Mouse (Mus musculus) CH12.LX (cell line): ENCODE results near the gene Sgms1. TPM values are rescaled to one million over a fixed set of nuclear protein-coding genes. Genes with fewer than 3 reads are reported as not detected.

Experiments
- DNase-seq: peaks from one replicate; pipeline ENCODE4 v3.0.0-alpha.2; 2013; ENCODE audit errors: extremely low read depth
- H3K27ac ChIP-seq: 2 replicates; pipeline ENCODE4 v1.5.1; 2012; ENCODE audit warnings: low read depth, mild to moderate bottlenecking, control low read depth, moderate library complexity; ENCODE audit not compliant: insufficient read depth
- H3K27me3 ChIP-seq: replicated peaks from 2 replicates; pipeline ENCODE3; 2012; ENCODE audit warnings: inconsistent platforms
- H3K36me3 ChIP-seq, 2 experiments: replicated peaks in 1 of 2; 2 replicates each; pipeline versions ENCODE3 to v1.6.1; 2012; ENCODE audit warnings: inconsistent platforms in 1 of 2, low read length in 1 of 2, mild to moderate bottlenecking in 1 of 2, mixed read lengths in 1 of 2, moderate library complexity in 1 of 2; ENCODE audit not compliant: control insufficient read depth in 1 of 2, insufficient read depth in 1 of 2
- H3K4me1 ChIP-seq, 2 experiments: 2 replicates each; pipeline ENCODE4 v1.6.1; 2012; ENCODE audit warnings: inconsistent platforms in 1 of 2, moderate library complexity in 1 of 2; ENCODE audit not compliant: insufficient read depth in 2 of 2, control insufficient read depth in 1 of 2
- H3K4me2 ChIP-seq: 2 replicates; pipeline ENCODE4 v1.6.1; 2012; ENCODE audit warnings: low read depth, mild to moderate bottlenecking, control low read depth; ENCODE audit not compliant: poor library complexity, insufficient read depth, severe bottlenecking
- H3K4me3 ChIP-seq, 3 experiments: fragments of 150-350 bp in 1 of 3; sonication (generic) in 1 of 3; replicated peaks in 1 of 3; 2 replicates each; pipeline versions ENCODE3 to v1.5.1; 2011 to 2012; ENCODE audit warnings: low read depth in 2 of 3, low read length in 2 of 3, mild to moderate bottlenecking in 2 of 3, moderate library complexity in 2 of 3, control low read depth in 1 of 3, improper control_type of control experiment in 1 of 3, inconsistent platforms in 1 of 3, mixed read lengths in 1 of 3; ENCODE audit not compliant: poor library complexity in 1 of 3
- H3K79me2 ChIP-seq: replicated peaks from 2 replicates; pipeline ENCODE4 v1.6.1; 2012; ENCODE audit warnings: mild to moderate bottlenecking, moderate library complexity; ENCODE audit not compliant: control insufficient read depth, poor library complexity, insufficient read depth, severe bottlenecking; ENCODE audit errors: extremely low read depth
- H3K9ac ChIP-seq: 2 replicates; pipeline ENCODE4 v1.6.1; 2012; ENCODE audit warnings: low read depth, mild to moderate bottlenecking, control low read depth, moderate library complexity; ENCODE audit not compliant: insufficient read depth
- H3K9me3 ChIP-seq: replicated peaks from 2 replicates; pipeline ENCODE3; 2012; ENCODE audit warnings: low read length, inconsistent platforms, mixed read lengths
- BHLHE40 ChIP-seq: IDR thresholded peaks from 2 replicates; pipeline ENCODE4 v1.6.1; 2011; ENCODE audit warnings: mild to moderate bottlenecking, low read depth, low read length, improper control_type of control experiment
- CHD1 ChIP-seq: IDR thresholded peaks from 2 replicates; pipeline ENCODE4 v1.6.1; 2012; ENCODE audit warnings: low read depth, low read length, improper control_type of control experiment, inconsistent platforms
- CHD2 ChIP-seq: IDR thresholded peaks from 2 replicates; pipeline ENCODE4 v1.6.1; 2011; ENCODE audit warnings: low read length, improper control_type of control experiment
- CTCF ChIP-seq, 2 experiments: IDR thresholded peaks in 1 of 2; conservative IDR thresholded peaks in 1 of 2; 2 replicates each; pipeline ENCODE4 v1.5.1; 2011 to 2012; ENCODE audit warnings: low read depth in 2 of 2, low read length in 2 of 2, improper control_type of control experiment in 1 of 2, inconsistent platforms in 1 of 2, mild to moderate bottlenecking in 1 of 2, moderate library complexity in 1 of 2
- E2F4 ChIP-seq: IDR thresholded peaks from 2 replicates; pipeline ENCODE4 v1.6.1; 2011; ENCODE audit warnings: low read depth, low read length, improper control_type of control experiment; ENCODE audit not compliant: insufficient replicate concordance
- ELF1 ChIP-seq: IDR thresholded peaks from 2 replicates; pipeline ENCODE4 v1.6.1; 2014; ENCODE audit warnings: low read depth, mild to moderate bottlenecking, inconsistent platforms, low read length, improper control_type of control experiment
- EP300 ChIP-seq: IDR thresholded peaks from 2 replicates; pipeline ENCODE4 v1.6.1; 2011; ENCODE audit warnings: low read length, improper control_type of control experiment
- ETS1 ChIP-seq: conservative IDR thresholded peaks from 2 replicates; pipeline ENCODE4 v1.6.1; 2012; ENCODE audit warnings: low read depth, mild to moderate bottlenecking, inconsistent platforms, low read length, improper control_type of control experiment, moderate library complexity
- GABPA ChIP-seq: IDR thresholded peaks from 2 replicates; pipeline ENCODE4 v1.6.1; 2012; ENCODE audit warnings: low read depth, low read length, improper control_type of control experiment, inconsistent platforms; ENCODE audit not compliant: insufficient replicate concordance
- HCFC1 ChIP-seq: IDR thresholded peaks from 2 replicates; pipeline ENCODE4 v1.6.1; 2012; ENCODE audit warnings: low read depth, mild to moderate bottlenecking, inconsistent platforms, low read length, improper control_type of control experiment
- IRF4 ChIP-seq: IDR thresholded peaks from 2 replicates; pipeline ENCODE4 v1.6.1; 2014; ENCODE audit warnings: low read depth, mild to moderate bottlenecking, inconsistent platforms, low read length, improper control_type of control experiment
- JUN ChIP-seq: IDR thresholded peaks from 2 replicates; pipeline ENCODE4 v1.6.1; 2011; ENCODE audit warnings: low read depth, mild to moderate bottlenecking, low read length, improper control_type of control experiment, moderate library complexity; ENCODE audit not compliant: insufficient read depth
- JUND ChIP-seq: conservative IDR thresholded peaks from 2 replicates; pipeline ENCODE4 v1.6.1; 2011; ENCODE audit warnings: low read depth, low read length, improper control_type of control experiment
- KAT2A ChIP-seq: IDR thresholded peaks from 2 replicates; pipeline ENCODE4 v1.6.1; 2012; ENCODE audit warnings: low read length, improper control_type of control experiment, inconsistent platforms; ENCODE audit not compliant: insufficient replicate concordance
- MAFK ChIP-seq: IDR thresholded peaks from 2 replicates; pipeline ENCODE4 v1.6.1; 2011; ENCODE audit warnings: low read length, improper control_type of control experiment; ENCODE audit not compliant: insufficient replicate concordance
- MAX ChIP-seq: IDR thresholded peaks from 2 replicates; pipeline ENCODE4 v1.6.1; 2011; ENCODE audit warnings: low read length, improper control_type of control experiment
- MAZ ChIP-seq: IDR thresholded peaks from 2 replicates; pipeline ENCODE4 v1.6.1; 2012; ENCODE audit warnings: low read depth, mild to moderate bottlenecking, inconsistent platforms, low read length, improper control_type of control experiment, moderate library complexity
- MEF2A ChIP-seq: IDR thresholded peaks from 2 replicates; pipeline ENCODE4 v1.6.1; 2014; ENCODE audit warnings: low read depth, mild to moderate bottlenecking, inconsistent platforms, low read length, improper control_type of control experiment, borderline replicate concordance
- MXI1 ChIP-seq: IDR thresholded peaks from 2 replicates; pipeline ENCODE4 v1.6.1; 2011; ENCODE audit warnings: mild to moderate bottlenecking, low read depth, low read length, improper control_type of control experiment
- MYC ChIP-seq: IDR thresholded peaks from 2 replicates; pipeline ENCODE4 v1.6.1; 2011; ENCODE audit warnings: low read depth, mild to moderate bottlenecking, improper control_type of control experiment, low read length
- NELFE ChIP-seq: IDR thresholded peaks from 2 replicates; pipeline ENCODE4 v1.6.1; 2011; ENCODE audit warnings: low read depth, low read length, improper control_type of control experiment
- NRF1 ChIP-seq: IDR thresholded peaks from 2 replicates; pipeline ENCODE4 v1.6.1; 2014; ENCODE audit warnings: low read depth, mild to moderate bottlenecking, inconsistent platforms, low read length, improper control_type of control experiment, moderate library complexity
- PAX5 ChIP-seq: IDR thresholded peaks from 2 replicates; pipeline ENCODE4 v1.6.1; 2012; ENCODE audit warnings: low read length, inconsistent platforms, mixed read lengths
- POLR2A ChIP-seq: IDR thresholded peaks from 2 replicates; pipeline ENCODE4 v1.6.1; 2011; ENCODE audit warnings: low read depth, mild to moderate bottlenecking, improper control_type of control experiment, low read length
- POLR2AphosphoS2 ChIP-seq: IDR thresholded peaks from 2 replicates; pipeline ENCODE4 v1.6.1; 2011; ENCODE audit warnings: low read depth, low read length, improper control_type of control experiment
- RAD21 ChIP-seq: IDR thresholded peaks from 2 replicates; pipeline ENCODE4 v1.6.1; 2011; ENCODE audit warnings: low read depth, mild to moderate bottlenecking, low read length, improper control_type of control experiment, moderate library complexity
- RCOR1 ChIP-seq: conservative IDR thresholded peaks from 2 replicates; pipeline ENCODE4 v1.6.1; 2012; ENCODE audit warnings: low read depth, mild to moderate bottlenecking, inconsistent platforms, low read length, improper control_type of control experiment
- SIN3A ChIP-seq: IDR thresholded peaks from 2 replicates; pipeline ENCODE4 v1.6.1; 2012; ENCODE audit warnings: low read length, improper control_type of control experiment, inconsistent platforms
- SMC3 ChIP-seq: IDR thresholded peaks from 2 replicates; pipeline ENCODE4 v1.6.1; 2011; ENCODE audit warnings: low read depth, low read length, improper control_type of control experiment
- TBP ChIP-seq: conservative IDR thresholded peaks from 2 replicates; pipeline ENCODE4 v1.6.1; 2011; ENCODE audit warnings: low read depth, low read length, improper control_type of control experiment
- TCF12 ChIP-seq: IDR thresholded peaks from 2 replicates; pipeline ENCODE4 v1.6.1; 2014; ENCODE audit warnings: low read depth, mild to moderate bottlenecking, inconsistent platforms, low read length, improper control_type of control experiment
- UBTF ChIP-seq: IDR thresholded peaks from 2 replicates; pipeline ENCODE4 v1.6.1; 2012; ENCODE audit warnings: low read depth, mild to moderate bottlenecking, inconsistent platforms, low read length, improper control_type of control experiment, moderate library complexity
- USF1 ChIP-seq: IDR thresholded peaks from 2 replicates; pipeline ENCODE4 v1.6.1; 2014; ENCODE audit warnings: low read depth, mild to moderate bottlenecking, inconsistent platforms, low read length, improper control_type of control experiment
- USF2 ChIP-seq: conservative IDR thresholded peaks from 2 replicates; pipeline ENCODE4 v1.6.1; 2011; ENCODE audit warnings: low read depth, low read length, improper control_type of control experiment
- ZC3H11A ChIP-seq: IDR thresholded peaks from 2 replicates; pipeline ENCODE4 v1.6.1; 2012; ENCODE audit warnings: low read depth, mild to moderate bottlenecking, inconsistent platforms, low read length, improper control_type of control experiment
- ZKSCAN1 ChIP-seq: IDR thresholded peaks from 2 replicates; pipeline ENCODE4 v1.6.1; 2012; ENCODE audit warnings: low read depth, inconsistent platforms, low read length, improper control_type of control experiment, borderline replicate concordance
- ZMIZ1 ChIP-seq: IDR thresholded peaks from 2 replicates; pipeline ENCODE4 v1.6.1; 2012; ENCODE audit warnings: low read depth, mild to moderate bottlenecking, inconsistent platforms, low read length, improper control_type of control experiment
- ZNF384 ChIP-seq: IDR thresholded peaks from 2 replicates; pipeline ENCODE4 v1.6.1; 2012; ENCODE audit warnings: low read depth, low read length, improper control_type of control experiment, inconsistent platforms
- dilution Hi-C: fragments of 300-500 bp; cut with MboI; formaldehyde crosslinking; loops from 2 replicates; pipeline ENCODE4 v1.14.3; 2020; ENCODE audit warnings: low sequenced_read_pairs; ENCODE audit not compliant: extremely low pct_unique_long_range_greater_than_20kb, extremely low pct_ligation_motif_present
- in situ Hi-C: fragments of 300-500 bp; cut with MboI; formaldehyde crosslinking; loops from 3 replicates; pipeline ENCODE4 v1.14.3; 2019; ENCODE audit warnings: low sequenced_read_pairs, low pct_ligation_motif_present, low pct_unique_long_range_greater_than_20kb, mixed read lengths
- polyA plus RNA-seq: library from polyadenylated mRNA; unstranded; fragments of >175 nt; gene quantifications from 2 replicates; pipeline ENCODE4 v1.2.1, GENCODE M21; 2012; ENCODE audit warnings: low read depth; ENCODE audit not compliant: insufficient read length
- total RNA-seq, 2 experiments: library from RNA; depleted of rRNA; stranded (reverse); fragments of 300-350 nt in 1 of 2; fragments of >200 nt in 1 of 2; gene quantifications; 2 replicates each; pipeline ENCODE4 v1.2.3; 2012 to 2014

Gene Sgms1
- total and polyA plus RNA-seq, 3 experiments = 1.4 to 1.8 (median 1.8) TPM

GRCm38 (mm10) chr19:32262805-32263572 is 126.5 kb downstream of the Sgms1 start:
- in situ Hi-C loops = no loop called here
- Histone ChIP-seq H3K27me3 (no peaks in the 10 kb centered on the region), H3K9me3 (no peaks in the 10 kb centered on the region), H3K27ac (no peak overlapping the region), H3K9ac (no peak overlapping the region), H3K4me3 (no peak overlapping the region), H3K36me3 (no peaks in the 10 kb centered on the region), H3K4me2 (no peak overlapping the region), H3K4me1 (peaks cover 9 to 75% of the 10 kb centered on the region in 2 experiments), H3K79me2 (no peaks in the 10 kb centered on the region)
- TF ChIP-seq ETS1 = peak; percentile 72
- TF ChIP-seq NRF1 = no peak
- no peak for TF ChIP-seq NELFE
- TF ChIP-seq ELF1 = peak; percentile 30; the same call in 1 of the 2 replicates
- no peak for TF ChIP-seq POLR2A
- TF ChIP-seq CHD1 = no peak
- TF ChIP-seq JUN = peak; percentile 33; the same call in 1 of the 2 replicates
- no peak for TF ChIP-seq ZC3H11A
- 0 out of 2 replicates have a peak, but pooled peaks have one; percentile 36 for TF ChIP-seq SIN3A
- no peak for TF ChIP-seq RCOR1
- no peak for TF ChIP-seq HCFC1
- TF ChIP-seq EP300 = peak; percentile 79
- no peak for TF ChIP-seq TBP
- TF ChIP-seq TCF12 = 0 out of 2 replicates have a peak, but pooled peaks have one; percentile 22
- no peak for TF ChIP-seq MAZ
- TF ChIP-seq KAT2A = no peak
- TF ChIP-seq CHD2 = no peak
- TF ChIP-seq MAFK = peak; percentile 60; the same call in 1 of the 2 replicates
- no peak for TF ChIP-seq RAD21
- TF ChIP-seq MAX = no peak
- TF ChIP-seq MYC = no peak
- no peak for TF ChIP-seq E2F4
- TF ChIP-seq GABPA = no peak
- no peak for TF ChIP-seq PAX5
- TF ChIP-seq IRF4 = peak; percentile 78
- TF ChIP-seq BHLHE40 = peak; percentile 61
- no peak for TF ChIP-seq USF2
- TF ChIP-seq CTCF (conservative IDR thresholded peaks at IDR 0.05 in 1 of 2, IDR thresholded peaks at IDR 0.05 in 1 of 2; ENCODE audit: low read depth in 2 of 2, low read length in 2 of 2) = no peak
- no peak for TF ChIP-seq SMC3
- TF ChIP-seq MXI1 = no peak
- no peak for TF ChIP-seq USF1
- TF ChIP-seq ZKSCAN1 = no peak
- TF ChIP-seq POLR2AphosphoS2 = no peak
- no peak for TF ChIP-seq UBTF
- no peak for TF ChIP-seq ZMIZ1
- peak; percentile 85 for TF ChIP-seq ZNF384
- no peak for TF ChIP-seq MEF2A
- peak; percentile 60; the same call in 1 of the 2 replicates for TF ChIP-seq JUND
- dilution Hi-C loops = no loop called here
- DNase-seq = peak; percentile 57
